Mouse (Mus musculus) CD4-positive naive resting alpha-beta T cell, adult 57 days (primary cell): Measurements from ENCODE around the gene Zfp936. TPM values are rescaled to one million over a fixed set of nuclear protein-coding genes. Genes with fewer than 3 reads are reported as not detected.

ENCODE experiments used
- total RNA-seq: library from RNA; stranded (reverse); gene quantifications from one replicate; pipeline ENCODE4 v1.2.4, GENCODE M21; 2023

Gene Zfp936
- not detected for total RNA-seq

GRCm38 (mm10) chr7:43113929-43114328 lies at the start of gene Zfp936:
Zfp936 (plus strand) TSS chr7:43114229.

Other genes starting within 250 kb of the Zfp936 start
- not detected for gene Gm2381, start 247.0 kb upstream of the Zfp936 start, total RNA-seq
- not detected for gene Vmn2r63, start 180.4 kb upstream of the Zfp936 start, total RNA-seq
- gene Gm9268, start 95.5 kb upstream of the Zfp936 start, total RNA-seq: not detected
- 26.8 TPM for gene Zfp715, start 199.1 kb downstream of the Zfp936 start, total RNA-seq
- not detected for gene Siglecf, start 237.1 kb downstream of the Zfp936 start, total RNA-seq